Mouse (Mus musculus) liver, embryonic 14.5 days (tissue): ENCODE results near the gene Yju2.

Experiments
- CTCF ChIP-seq: IDR thresholded peaks from 2 replicates; pipeline ENCODE4 v1.5.1; 2016; ENCODE audit warnings: antibody characterized with exemption, low read depth, control low read depth
- EP300 ChIP-seq: IDR thresholded peaks from 2 replicates; pipeline ENCODE4 v1.6.1; 2016; ENCODE audit warnings: antibody characterized with exemption, low read depth

- TF ChIP-seq CTCF = no peak
- TF ChIP-seq EP300 = no peak
Measured at GRCm38 (mm10) chr17:56010255-56010654, 51.4 kb downstream of the Yju2 start.
